Mouse (Mus musculus) ES-E14 (cell line): ENCODE measurements around the gene Zeb2.

ENCODE experiments used
- CHD2 ChIP-seq: IDR thresholded peaks from 2 replicates; pipeline ENCODE4 v1.6.1; 2014; ENCODE audit warnings: mild to moderate bottlenecking, low read depth, low read length, inconsistent platforms
- MAFK ChIP-seq: IDR thresholded peaks from 2 replicates; pipeline ENCODE4 v1.6.1; 2014; ENCODE audit warnings: mild to moderate bottlenecking, low read depth, low read length, inconsistent platforms; ENCODE audit not compliant: insufficient read depth
- ZC3H11A ChIP-seq: IDR thresholded peaks from 2 replicates; pipeline ENCODE4 v1.6.1; 2012; ENCODE audit warnings: low read depth, mild to moderate bottlenecking, inconsistent platforms, low read length, borderline replicate concordance

DNA sequence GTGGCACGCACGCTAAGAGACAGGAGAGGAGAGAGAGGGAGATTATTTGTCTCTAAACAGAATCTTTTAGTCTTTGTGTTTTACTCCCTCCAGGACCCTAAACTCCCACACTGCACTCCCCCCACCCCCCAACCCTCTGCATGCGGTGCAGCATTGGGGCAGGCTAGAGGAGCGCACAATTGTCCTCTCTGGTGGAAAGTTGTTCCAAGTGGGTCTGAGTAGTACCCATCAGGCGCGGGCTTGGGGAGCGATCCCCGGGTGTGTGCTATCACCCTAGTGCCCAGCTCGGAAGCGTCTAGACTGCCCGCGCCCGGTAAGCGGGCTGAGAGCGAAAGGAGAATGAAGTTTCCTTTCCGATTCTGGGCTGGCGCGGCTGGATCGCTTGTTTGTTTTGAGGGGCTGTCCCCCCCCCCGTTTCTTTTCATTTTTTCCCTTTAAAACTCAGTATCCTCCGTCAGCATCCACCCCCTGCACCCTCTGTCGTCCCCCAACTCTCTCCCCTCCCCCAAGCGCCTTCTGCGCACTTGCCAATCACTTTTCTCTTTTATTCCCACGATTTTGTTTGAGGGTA is 8.6 kb downstream of the Zeb2 start:
- no peak for TF ChIP-seq ZC3H11A
- no peak for TF ChIP-seq CHD2
- no peak for TF ChIP-seq MAFK
